Mouse (Mus musculus) left cerebral cortex, postnatal 4 days (tissue): Measurements from ENCODE around the gene Ppp1r12b. TPM values are rescaled to one million over a fixed set of nuclear protein-coding genes. Genes with fewer than 3 reads are reported as not detected.

Experiments used
- microRNA-seq: library from miRNA; unstranded; fragments of <30 nt; microRNA quantifications from one replicate; pipeline ENCODE4 v1.2.0, GENCODE M21; 2022
- total RNA-seq, 2 experiments: library from RNA; stranded (reverse); gene quantifications; 2 replicates each; pipeline ENCODE4 v1.2.3; 2021

Ppp1r12b gene
- total RNA-seq, 2 experiments from 2014 or later = 61.4 to 62.1 TPM

Small RNA genes lying within 50 kb of the gene (microRNA-seq; reads per million reads assigned to microRNA genes)
- gene Gm22232 = not detected

Other genes with a start within 250 kb of the Ppp1r12b start
- gene Ube2t, start 6.6 kb upstream of the Ppp1r12b start, total RNA-seq = 1 to 10 TPM; 2.3 to 3.0 TPM
- gene Lgr6, start 149.3 kb upstream of the Ppp1r12b start, total RNA-seq = 1 to 10 TPM; 1.6 to 2.3 TPM
- under 1 TPM; 0.10 to 0.24 TPM for gene Ptpn7, start 176.8 kb upstream of the Ppp1r12b start, total RNA-seq
- 100 to 1,000 TPM; 508 to 512 TPM for gene Arl8a, start 190.9 kb upstream of the Ppp1r12b start, total RNA-seq
- 10 to 100 TPM; 15.8 to 18.8 TPM for gene Gpr37l1, start 211.7 kb upstream of the Ppp1r12b start, total RNA-seq